Mouse (Mus musculus): ENCODE measurements at regions not wholly inside any gene's neighbourhood (a gene's known extent, or its start where the extent isn't known, plus 50 kb on each side); places are given as distances from the start of the nearest gene placed in this dataset.

DNA sequence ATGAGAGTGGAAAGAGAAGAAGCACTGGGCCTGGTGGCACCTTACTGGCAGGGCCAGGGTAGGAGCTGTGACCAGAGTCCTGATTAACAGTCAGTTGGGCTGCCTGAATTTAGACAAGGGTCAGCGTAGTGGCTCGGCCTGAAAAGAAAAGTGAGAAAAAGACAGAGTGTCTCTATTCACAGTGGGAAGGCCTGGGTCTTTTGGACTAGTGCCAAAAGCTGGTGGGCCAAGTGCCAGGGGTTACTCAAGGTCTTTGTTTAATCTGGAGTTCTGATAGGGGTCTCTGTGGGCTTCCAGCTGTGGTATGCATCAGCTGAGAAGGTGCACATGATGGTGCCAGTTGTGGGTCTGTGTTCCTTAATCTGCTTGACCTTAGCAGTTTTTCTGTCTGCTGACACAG is 2129.4 kb upstream of the Pcdh20 start:
- peak; percentile 34 to 38 for DNase-seq (ENCODE audit: low spot score in 2 of 2)
